Mouse (Mus musculus) intestine, embryonic 15.5 days (tissue): ENCODE measurements at regions not wholly inside any gene's neighbourhood (a gene's known extent, or its start where the extent isn't known, plus 50 kb on each side); places are given as distances from the start of the nearest gene placed in this dataset.
A peak's percentile ranks its signal among the peaks of the same experiment; 100 is the strongest.

ENCODE experiments used
- ATAC-seq: fragments of 200-750 bp; cut with Nextera tagmentation; 2 replicates; pipeline ENCODE4 v1.8.0; 2017; ENCODE audit warnings: moderate TSS enrichment, moderate library complexity
- H3K27ac ChIP-seq: fragments of 300-500 bp; sonication (generic); 2 replicates; pipeline ENCODE4 v1.5.1; 2015; ENCODE audit warnings: mild to moderate bottlenecking, inconsistent platforms
- H3K27me3 ChIP-seq: fragments of 300-500 bp; sonication (generic); replicated peaks from 2 replicates; pipeline ENCODE4 v1.6.1; 2015; ENCODE audit warnings: inconsistent platforms
- H3K36me3 ChIP-seq: fragments of 300-500 bp; sonication (generic); 2 replicates; pipeline ENCODE4 v1.6.1; 2015; ENCODE audit warnings: inconsistent platforms
- H3K4me1 ChIP-seq: fragments of 300-500 bp; sonication (generic); replicated peaks from 2 replicates; pipeline ENCODE4 v1.6.1; 2015; ENCODE audit warnings: inconsistent platforms
- H3K4me2 ChIP-seq: fragments of 300-500 bp; sonication (generic); replicated peaks from 2 replicates; pipeline ENCODE4 v1.6.1; 2015; ENCODE audit warnings: mild to moderate bottlenecking, inconsistent platforms
- H3K4me3 ChIP-seq: fragments of 300-500 bp; sonication (generic); replicated peaks from 2 replicates; pipeline ENCODE4 v1.5.1; 2015; ENCODE audit warnings: inconsistent platforms
- H3K9ac ChIP-seq: fragments of 300-500 bp; sonication (generic); 2 replicates; pipeline ENCODE4 v1.6.1; 2015; ENCODE audit warnings: inconsistent platforms
- H3K9me3 ChIP-seq: fragments of 300-500 bp; sonication (generic); 2 replicates; pipeline ENCODE4 v1.6.1; 2016; ENCODE audit warnings: inconsistent platforms
- WGBS: fragments of 180-500 bp; shearing (Covaris S2); methylation state at CpG from one replicate; pipeline ENCODE4 v1.1.7; 2015; 5-methylcytosine and 5-hydroxymethylcytosine counted together

GRCm38 (mm10) chr2:9616292-9616691, 264.8 kb upstream of the 4930412O13Rik start:
- Histone ChIP-seq H3K36me3 (no peaks in the 10 kb centered on the region), H3K4me2 (no peak overlapping the region), H3K9ac (no peak overlapping the region), H3K4me1 (no peaks in the 10 kb centered on the region), H3K27me3 (no peaks in the 10 kb centered on the region), H3K9me3 (no peaks in the 10 kb centered on the region), H3K27ac (no peak overlapping the region), H3K4me3 (no peak overlapping the region)
- 82% methylated on average over 5 of the region's 5 CpGs for WGBS
- ATAC-seq = no peak

- H3K9ac ChIP-seq = no peak overlapping the region
- H3K4me1 ChIP-seq = no peaks in the 10 kb centered on the region
- H3K9me3 ChIP-seq = no peaks in the 10 kb centered on the region
- no peaks in the 10 kb centered on the region for H3K36me3 ChIP-seq
- no peak overlapping the region for H3K4me2 ChIP-seq
- H3K4me3 ChIP-seq = no peak overlapping the region
- no peak overlapping the region for H3K27ac ChIP-seq
- WGBS = 49% methylated on average over 21 of the region's 21 CpGs
- ATAC-seq = peak; percentile 67; the same call in 1 of the 2 replicates
- H3K27me3 ChIP-seq = no peaks in the 10 kb centered on the region
These were observed 260.5 kb upstream of the 4930412O13Rik start for GRCm38 (mm10) chr2:9620303-9621244.

GRCm38 (mm10) chr2:9623702-9624101, 257.4 kb upstream of the 4930412O13Rik start:
- ATAC-seq = no peak
- Histone ChIP-seq H3K27me3 (no peaks in the 10 kb centered on the region), H3K4me2 (no peak overlapping the region), H3K27ac (no peak overlapping the region), H3K36me3 (no peaks in the 10 kb centered on the region), H3K9ac (no peak overlapping the region), H3K9me3 (no peaks in the 10 kb centered on the region), H3K4me1 (no peaks in the 10 kb centered on the region), H3K4me3 (no peak overlapping the region)
- 87% methylated on average over 2 of the region's 2 CpGs for WGBS

- WGBS = 87% methylated on average over 3 of the region's 3 CpGs
These were observed 253.0 kb upstream of the 4930412O13Rik start for GRCm38 (mm10) chr2:9628026-9628425.

GRCm38 (mm10) chr2:9632719-9633446, 248.2 kb upstream of the 4930412O13Rik start:
- H3K4me3 ChIP-seq = no peak overlapping the region
- no peaks in the 10 kb centered on the region for H3K36me3 ChIP-seq
- WGBS = 46% methylated on average over 15 of the region's 15 CpGs
- no peak for ATAC-seq
- no peaks in the 10 kb centered on the region for H3K9me3 ChIP-seq
- H3K4me2 ChIP-seq = no peak overlapping the region
- H3K4me1 ChIP-seq = no peaks in the 10 kb centered on the region
- H3K27ac ChIP-seq = no peak overlapping the region
- no peaks in the 10 kb centered on the region for H3K27me3 ChIP-seq
- H3K9ac ChIP-seq = no peak overlapping the region

More at GRCm38 (mm10) chr2:9628026-9628425, 253.0 kb upstream of the 4930412O13Rik start:
- H3K9ac ChIP-seq = no peak overlapping the region
- no peak overlapping the region for H3K4me2 ChIP-seq
- no peaks in the 10 kb centered on the region for H3K9me3 ChIP-seq
- no peaks in the 10 kb centered on the region for H3K36me3 ChIP-seq
- H3K4me3 ChIP-seq = no peak overlapping the region
- ATAC-seq = no peak
- H3K4me1 ChIP-seq = no peaks in the 10 kb centered on the region
- H3K27me3 ChIP-seq = no peaks in the 10 kb centered on the region
- no peak overlapping the region for H3K27ac ChIP-seq

GRCm38 (mm10) chr2:9639262-9639661, 241.8 kb upstream of the 4930412O13Rik start:
- WGBS = 40% methylated on average over 5 of the region's 5 CpGs
- no peaks in the 10 kb centered on the region for H3K36me3 ChIP-seq
- no peak overlapping the region for H3K9ac ChIP-seq
- H3K4me1 ChIP-seq = no peaks in the 10 kb centered on the region
- H3K4me3 ChIP-seq = no peak overlapping the region
- no peak overlapping the region for H3K4me2 ChIP-seq
- no peaks in the 10 kb centered on the region for H3K27me3 ChIP-seq
- H3K27ac ChIP-seq = no peak overlapping the region
- no peaks in the 10 kb centered on the region for H3K9me3 ChIP-seq
- ATAC-seq = peak; percentile 59; the same call in 1 of the 2 replicates

GRCm38 (mm10) chr2:9641629-9642028, 239.4 kb upstream of the 4930412O13Rik start:
- Histone ChIP-seq H3K4me3 (no peak overlapping the region), H3K4me2 (no peak overlapping the region), H3K27me3 (no peaks in the 10 kb centered on the region), H3K36me3 (no peaks in the 10 kb centered on the region), H3K4me1 (no peaks in the 10 kb centered on the region), H3K9me3 (no peaks in the 10 kb centered on the region), H3K9ac (no peak overlapping the region), H3K27ac (no peak overlapping the region)
- no peak for ATAC-seq
- WGBS = 44% methylated on average over 7 of the region's 7 CpGs

- H3K4me3 ChIP-seq = no peak overlapping the region
- H3K4me1 ChIP-seq = no peaks in the 10 kb centered on the region
- ATAC-seq = no peak
- WGBS = 71% methylated on average over 3 of the region's 3 CpGs
- no peak overlapping the region for H3K27ac ChIP-seq
- no peak overlapping the region for H3K4me2 ChIP-seq
- no peaks in the 10 kb centered on the region for H3K36me3 ChIP-seq
- no peaks in the 10 kb centered on the region for H3K27me3 ChIP-seq
- H3K9ac ChIP-seq = no peak overlapping the region
- H3K9me3 ChIP-seq = no peaks in the 10 kb centered on the region
These were observed 238.6 kb upstream of the 4930412O13Rik start for GRCm38 (mm10) chr2:9642411-9642810.

- ATAC-seq = no peak
- Histone ChIP-seq H3K4me3 (no peak overlapping the region), H3K36me3 (no peaks in the 10 kb centered on the region), H3K4me2 (no peak overlapping the region), H3K9ac (no peak overlapping the region), H3K9me3 (no peaks in the 10 kb centered on the region), H3K27ac (no peak overlapping the region), H3K4me1 (no peaks in the 10 kb centered on the region), H3K27me3 (no peaks in the 10 kb centered on the region)
- WGBS = 72% methylated on average over 3 of the region's 3 CpGs
These were observed 234.6 kb upstream of the 4930412O13Rik start for GRCm38 (mm10) chr2:9646466-9646865.

- no peak overlapping the region for H3K4me2 ChIP-seq
- H3K4me1 ChIP-seq = no peaks in the 10 kb centered on the region
- no peaks in the 10 kb centered on the region for H3K27me3 ChIP-seq
- no peak overlapping the region for H3K4me3 ChIP-seq
- no peak overlapping the region for H3K27ac ChIP-seq
- 26% methylated on average over 4 of the region's 4 CpGs for WGBS
- ATAC-seq = no peak
- no peak overlapping the region for H3K9ac ChIP-seq
- no peaks in the 10 kb centered on the region for H3K36me3 ChIP-seq
- H3K9me3 ChIP-seq = no peaks in the 10 kb centered on the region
These were observed 234.1 kb upstream of the 4930412O13Rik start for GRCm38 (mm10) chr2:9646963-9647362.

- Histone ChIP-seq H3K9me3 (no peaks in the 10 kb centered on the region), H3K27me3 (no peaks in the 10 kb centered on the region), H3K27ac (no peak overlapping the region), H3K36me3 (no peaks in the 10 kb centered on the region), H3K4me2 (no peak overlapping the region), H3K4me3 (no peak overlapping the region), H3K4me1 (no peaks in the 10 kb centered on the region), H3K9ac (no peak overlapping the region)
- 83% methylated on average over 1 of the region's 1 CpGs for WGBS
- no peak for ATAC-seq
These were observed 231.0 kb upstream of the 4930412O13Rik start for GRCm38 (mm10) chr2:9650082-9650481.

GRCm38 (mm10) chr2:9658880-9659279, 222.2 kb upstream of the 4930412O13Rik start:
- ATAC-seq = no peak
- Histone ChIP-seq H3K27ac (no peak overlapping the region), H3K27me3 (no peaks in the 10 kb centered on the region), H3K9ac (no peak overlapping the region), H3K36me3 (no peaks in the 10 kb centered on the region), H3K4me3 (no peak overlapping the region), H3K4me1 (no peaks in the 10 kb centered on the region), H3K9me3 (no peaks in the 10 kb centered on the region), H3K4me2 (no peak overlapping the region)
- 86% methylated on average over 4 of the region's 4 CpGs for WGBS
